Mouse (Mus musculus) adrenal gland (tissue): ENCODE measurements around the gene Rnf115.

ENCODE experiments used
- intact Hi-C: fragments of 180-260 bp; cut with DNase I; formaldehyde crosslinking; loops from one replicate; pipeline ENCODE4 v1.15.1; 2025

Rnf115 gene

GRCm38 (mm10) chr3:96769971-96770370 is 42.5 kb downstream of the Rnf115 start:
- intact Hi-C loops = no loop called here

- intact Hi-C loops = no loop called here
Measured at GRCm38 (mm10) chr3:96772949-96773348, 45.5 kb downstream of the Rnf115 start.

GRCm38 (mm10) chr3:96777120-96777519 is 49.7 kb downstream of the Rnf115 start:
- intact Hi-C loops = no loop called here

GRCm38 (mm10) chr3:96782236-96782635 is 54.8 kb downstream of the Rnf115 start:
- intact Hi-C loops = no loop called here

GRCm38 (mm10) chr3:96787784-96788183 is 60.3 kb downstream of the Rnf115 start:
- intact Hi-C loops = no loop called here

- intact Hi-C loops = no loop called here
Measured at GRCm38 (mm10) chr3:96788506-96788905, 61.0 kb downstream of the Rnf115 start.

GRCm38 (mm10) chr3:96800254-96800653 is 72.8 kb downstream of the Rnf115 start:
- intact Hi-C loops = no loop called here

GRCm38 (mm10) chr3:96802214-96802613 is 74.8 kb downstream of the Rnf115 start:
- intact Hi-C loops = no loop called here

- intact Hi-C loops = no loop called here
Measured at GRCm38 (mm10) chr3:96808136-96808535, 80.7 kb downstream of the Rnf115 start.

GRCm38 (mm10) chr3:96808651-96809050 is 81.2 kb downstream of the Rnf115 start:
- intact Hi-C loops = no loop called here

- intact Hi-C loops = loop anchor here (5.0 kb wide), 1 partner anchor 76 kb away; no protein-coding TSS in a partner anchor
Measured at GRCm38 (mm10) chr3:96811232-96811631, 83.8 kb downstream of the Rnf115 start.

- intact Hi-C loops = loop anchor here (5.0 kb wide), 1 partner anchor 75 kb away; no protein-coding TSS in a partner anchor
Measured at GRCm38 (mm10) chr3:96812395-96813091, 85.1 kb downstream of the Rnf115 start.

GRCm38 (mm10) chr3:96813106-96813505 is 85.6 kb downstream of the Rnf115 start:
- intact Hi-C loops = loop anchor here (5.0 kb wide), 1 partner anchor 74 kb away; no protein-coding TSS in a partner anchor

- intact Hi-C loops = loop anchor here (5.0 kb wide), 1 partner anchor 74 kb away; no protein-coding TSS in a partner anchor
Measured at GRCm38 (mm10) chr3:96813591-96814244, 86.3 kb downstream of the Rnf115 start.

- intact Hi-C loops = loop anchor here (5.0 kb wide), 1 partner anchor 73 kb away; no protein-coding TSS in a partner anchor
Measured at GRCm38 (mm10) chr3:96814342-96814741, 86.9 kb downstream of the Rnf115 start.

- intact Hi-C loops = no loop called here
Measured at GRCm38 (mm10) chr3:96820116-96820915, 92.9 kb downstream of the Rnf115 start.

- intact Hi-C loops = no loop called here
Measured at GRCm38 (mm10) chr3:96821581-96821980, 94.1 kb downstream of the Rnf115 start.

GRCm38 (mm10) chr3:96823701-96824100 is 96.2 kb downstream of the Rnf115 start:
- intact Hi-C loops = no loop called here

GRCm38 (mm10) chr3:96824614-96825013 is 97.2 kb downstream of the Rnf115 start:
- intact Hi-C loops = no loop called here

- intact Hi-C loops = no loop called here
Measured at GRCm38 (mm10) chr3:96825261-96825660, 97.8 kb downstream of the Rnf115 start.

GRCm38 (mm10) chr3:96828308-96828864 is 100.9 kb downstream of the Rnf115 start:
- intact Hi-C loops = no loop called here
